Mouse (Mus musculus): ENCODE results near the gene Ift57. TPM values are rescaled to one million over a fixed set of nuclear protein-coding genes. Genes with fewer than 3 reads are reported as not detected.
A peak's percentile ranks its signal among the peaks of the same experiment; 100 is the strongest.

The Ift57 gene
- polyA plus RNA-seq, 1 experiment from 2014 or later, result 30.7 TPM

DNA sequence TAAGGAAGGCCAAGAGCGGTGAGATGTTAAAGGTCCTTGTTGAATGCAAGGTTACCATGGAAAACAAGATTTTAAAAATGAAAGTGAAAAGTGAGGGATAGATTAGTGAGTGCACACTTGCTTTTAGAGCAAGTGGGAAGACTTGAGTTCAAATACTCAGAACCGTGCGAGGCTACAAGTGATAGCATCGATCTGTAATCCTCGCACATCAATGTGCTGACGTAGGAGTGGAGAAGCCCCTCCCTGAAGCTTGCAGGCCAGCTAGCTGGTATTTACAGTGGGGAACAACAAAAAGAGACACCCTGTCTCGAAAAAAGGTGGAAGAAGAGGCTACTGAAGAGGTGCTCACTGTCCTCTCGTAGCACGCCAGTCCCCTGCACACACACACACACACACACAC is 94.6 kb downstream of the Ift57 start:
- Histone ChIP-seq H3K9ac (replicated peaks) (no peak overlapping the region), H3K4me2 (no peak overlapping the region), H3K4me3 (replicated peaks) (no peak overlapping the region), H3K9me3 (no peaks in the 10 kb centered on the region), H3K4me1 (replicated peaks) (peaks cover 4% of the 10 kb centered on the region; the same call in 1 of the 2 replicates), H3K27ac (no peak overlapping the region), H3K36me3 (no peaks in the 10 kb centered on the region), H3K27me3 (no peaks in the 10 kb centered on the region)
- 93% methylated on average over 9 of the region's 9 CpGs for WGBS
- ATAC-seq (ENCODE audit: insufficient number of reproducible peaks, insufficient read depth, low FRiP score, low TSS enrichment, low read depth), result no peak

DNA sequence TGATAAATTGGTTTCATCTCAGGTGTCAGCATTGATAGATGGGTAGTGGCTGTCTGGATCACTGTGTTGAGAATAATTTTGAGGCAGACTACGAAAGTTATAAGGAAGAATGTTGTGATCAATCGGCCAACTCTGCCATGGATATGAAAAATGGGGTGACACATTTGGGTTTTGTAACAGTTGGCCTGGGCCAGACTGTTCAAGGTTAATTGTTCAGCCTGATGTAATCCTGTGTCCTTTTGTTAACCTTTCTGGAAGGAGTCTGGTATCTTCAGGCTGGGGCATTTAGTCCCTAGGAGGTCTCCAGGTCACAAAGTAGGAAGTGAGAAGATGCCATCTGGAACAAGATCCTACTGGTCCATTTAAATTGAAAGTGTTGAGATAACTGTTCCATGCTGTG is 97.2 kb downstream of the Ift57 start:
- H3K9me3 ChIP-seq, result no peaks in the 10 kb centered on the region
- H3K27me3 ChIP-seq, result no peaks in the 10 kb centered on the region
- no peaks in the 10 kb centered on the region for H3K36me3 ChIP-seq
- H3K9ac ChIP-seq (replicated peaks), result no peak overlapping the region
- no peak overlapping the region for H3K27ac ChIP-seq
- no peak for ATAC-seq (ENCODE audit: insufficient number of reproducible peaks, insufficient read depth, low FRiP score, low TSS enrichment, low read depth)
- H3K4me3 ChIP-seq (replicated peaks), result no peak overlapping the region
- peaks cover 4% of the 10 kb centered on the region; the same call in 1 of the 2 replicates for H3K4me1 ChIP-seq (replicated peaks)
- 65% methylated on average over 2 of the region's 2 CpGs for WGBS
- no peak overlapping the region for H3K4me2 ChIP-seq

DNA sequence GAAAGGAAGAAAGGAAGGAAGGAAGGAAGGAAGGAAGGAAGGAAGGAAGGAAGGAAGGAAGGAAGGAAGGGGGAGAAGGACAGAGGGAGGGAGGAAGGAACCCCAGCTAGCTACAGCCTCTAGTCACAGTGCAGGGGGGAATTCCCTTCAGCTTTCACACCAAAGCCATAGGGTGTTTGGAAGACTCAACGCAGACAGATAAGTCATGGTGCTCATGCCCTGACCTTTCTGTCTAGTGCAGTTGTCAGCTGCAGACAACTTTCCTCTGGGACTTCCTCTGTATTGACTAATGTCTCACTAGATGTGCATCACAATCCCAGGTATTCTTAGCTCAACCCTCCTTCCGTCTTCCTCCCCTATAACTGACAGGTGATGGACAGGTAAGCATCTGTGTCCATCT is 97.9 kb downstream of the Ift57 start:
- Histone ChIP-seq H3K36me3 (no peaks in the 10 kb centered on the region), H3K4me1 (replicated peaks) (peaks cover 4% of the 10 kb centered on the region; the same call in 1 of the 2 replicates), H3K4me2 (no peak overlapping the region), H3K27me3 (no peaks in the 10 kb centered on the region), H3K4me3 (replicated peaks) (no peak overlapping the region), H3K27ac (no peak overlapping the region), H3K9ac (replicated peaks) (no peak overlapping the region), H3K9me3 (no peaks in the 10 kb centered on the region)
- no peak for ATAC-seq (ENCODE audit: insufficient number of reproducible peaks, insufficient read depth, low FRiP score, low TSS enrichment, low read depth)
- 92% methylated on average over 2 of the region's 2 CpGs for WGBS

DNA sequence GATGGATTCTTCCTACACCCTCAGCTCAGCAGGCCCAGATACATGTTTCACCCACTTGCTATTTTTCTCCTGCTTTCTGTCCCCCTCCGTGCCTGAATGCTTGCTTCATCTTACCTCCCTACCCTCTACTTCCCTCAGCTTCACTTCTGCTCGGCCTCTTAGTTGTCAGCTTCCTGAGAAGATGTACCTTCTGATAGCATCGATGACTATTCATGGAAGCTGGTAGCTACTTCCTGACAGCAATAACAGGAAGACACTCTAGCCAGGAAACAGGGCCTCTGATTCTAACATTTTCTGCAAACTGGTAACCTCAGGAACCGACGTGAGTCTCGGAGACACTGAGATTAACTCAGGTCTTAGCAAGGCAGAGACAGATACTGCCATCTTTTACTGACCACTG is 99.8 kb downstream of the Ift57 start:
- Histone ChIP-seq H3K36me3 (no peaks in the 10 kb centered on the region), H3K4me1 (replicated peaks) (peaks cover under 1% of the 10 kb centered on the region), H3K27me3 (no peaks in the 10 kb centered on the region; the same call in 1 of the 2 replicates), H3K27ac (no peak overlapping the region), H3K9ac (replicated peaks) (no peak overlapping the region), H3K9me3 (no peaks in the 10 kb centered on the region), H3K4me3 (replicated peaks) (no peak overlapping the region), H3K4me2 (no peak overlapping the region)
- 78% methylated on average over 6 of the region's 6 CpGs for WGBS
- ATAC-seq (ENCODE audit: insufficient number of reproducible peaks, insufficient read depth, low FRiP score, low TSS enrichment, low read depth), result no peak

DNA sequence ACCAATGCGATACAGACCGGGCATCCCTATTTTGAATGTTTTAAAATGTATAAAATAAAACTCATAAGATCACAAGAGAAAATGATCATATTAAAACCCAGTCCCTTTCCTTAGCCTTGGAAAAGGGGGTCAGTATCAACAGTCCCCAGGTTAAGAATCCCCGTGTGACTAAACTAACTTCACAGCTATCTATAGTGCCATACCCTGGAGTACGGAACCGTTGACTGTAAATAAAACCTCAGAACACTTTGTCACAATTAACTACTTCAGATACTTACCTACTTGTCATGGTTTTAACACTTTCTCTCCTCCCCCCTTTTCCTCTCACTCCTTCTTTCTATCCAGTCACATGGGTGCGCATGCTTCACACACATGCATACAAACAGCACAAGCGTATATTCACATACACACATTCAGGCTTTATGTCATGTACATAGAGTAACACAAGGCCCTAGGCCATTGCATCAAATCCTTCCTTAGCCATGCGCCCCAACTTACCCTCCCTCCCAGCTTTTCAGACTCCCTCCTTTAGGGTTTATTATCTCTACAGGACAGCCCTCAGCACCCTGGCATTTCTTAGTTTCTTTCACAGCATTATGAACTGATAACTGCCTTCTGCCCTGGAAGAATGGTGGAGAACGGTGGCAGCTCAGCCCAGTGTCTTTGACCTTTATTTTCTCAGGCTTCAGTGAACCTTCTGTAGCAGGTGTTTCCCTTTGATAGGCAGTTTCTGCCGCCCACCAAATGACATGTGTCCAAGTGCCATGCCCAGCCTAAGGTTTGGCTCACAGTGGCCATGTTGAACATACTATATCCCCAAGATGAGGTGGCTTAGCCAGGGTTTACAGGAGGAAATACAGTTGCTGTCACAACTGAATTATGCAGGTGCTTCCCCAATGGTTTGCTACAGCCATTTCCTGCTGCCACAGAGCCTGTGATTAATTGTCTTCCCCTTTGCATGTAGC is 100.8 kb downstream of the Ift57 start, which contains the start of gene Cd47:
Cd47 (plus strand) TSS at position 937 of the 965 bp plus-strand sequence.
- peaks cover 3% of the 10 kb centered on the region; the same call in 1 of the 2 replicates for H3K27me3 ChIP-seq
- no peaks in the 10 kb centered on the region for H3K9me3 ChIP-seq
- H3K9ac ChIP-seq (replicated peaks), result no peak within 1 kb of the TSS
- no peak for ATAC-seq (ENCODE audit: insufficient number of reproducible peaks, insufficient read depth, low FRiP score, low TSS enrichment, low read depth)
- 82% methylated on average over 10 of the region's 10 CpGs for WGBS
- H3K4me3 ChIP-seq (replicated peaks), result no peak within 1 kb of the TSS
- H3K36me3 ChIP-seq, result no peaks in the 10 kb centered on the region
- no peak within 1 kb of the TSS for H3K27ac ChIP-seq
- no peak within 1 kb of the TSS for H3K4me2 ChIP-seq
- H3K4me1 ChIP-seq (replicated peaks), result peaks cover 9% of the 10 kb centered on the region

DNA sequence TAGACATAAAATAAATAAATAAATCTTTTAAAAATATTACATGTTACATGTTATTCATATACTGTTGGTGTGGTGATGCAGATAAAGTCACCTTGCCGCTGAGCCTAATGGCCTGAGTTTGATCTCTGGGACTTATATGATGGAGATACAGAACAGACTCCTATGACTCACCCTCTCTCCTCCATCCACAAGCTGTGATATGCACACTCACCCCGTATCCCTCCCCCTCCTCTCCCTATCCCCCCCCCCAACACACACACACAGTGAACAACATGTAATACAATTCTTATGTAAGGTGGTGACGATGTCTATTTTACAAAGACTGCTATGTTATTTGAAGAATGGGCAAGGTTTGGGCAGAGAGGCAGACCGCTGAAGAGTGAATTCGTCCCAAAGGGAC is 102.0 kb downstream of the Ift57 start:
- Histone ChIP-seq H3K9me3 (no peaks in the 10 kb centered on the region), H3K4me1 (replicated peaks) (peaks cover 9% of the 10 kb centered on the region), H3K27me3 (peaks cover 3% of the 10 kb centered on the region; the same call in 1 of the 2 replicates), H3K4me2 (no peak overlapping the region), H3K36me3 (no peaks in the 10 kb centered on the region), H3K27ac (no peak overlapping the region), H3K4me3 (replicated peaks) (no peak overlapping the region), H3K9ac (replicated peaks) (no peak overlapping the region)
- WGBS, result 85% methylated on average over 5 of the region's 5 CpGs
- ATAC-seq (ENCODE audit: insufficient number of reproducible peaks, insufficient read depth, low FRiP score, low TSS enrichment, low read depth), result no peak

DNA sequence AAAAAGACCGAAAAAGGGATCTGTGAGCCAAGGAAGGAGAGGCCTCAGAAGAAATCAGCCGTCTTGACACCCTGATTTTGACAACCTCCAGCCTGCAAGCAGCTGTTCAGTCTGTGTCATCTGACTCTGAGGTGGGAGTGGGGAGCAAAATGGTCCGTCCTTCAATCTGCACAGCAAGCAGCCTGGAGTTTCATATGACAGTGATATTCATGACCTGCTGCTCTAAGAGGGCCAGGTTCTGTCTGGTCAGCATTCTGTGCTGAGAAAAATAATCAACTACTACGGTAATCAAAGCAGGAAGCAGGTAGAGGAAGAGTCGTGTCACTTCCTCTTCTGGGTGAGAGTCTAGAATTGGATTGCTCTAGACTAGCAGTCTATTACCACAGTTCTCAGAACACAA is 102.4 kb downstream of the Ift57 start:
- ATAC-seq (ENCODE audit: insufficient number of reproducible peaks, insufficient read depth, low FRiP score, low TSS enrichment, low read depth), result no peak; the same call in 1 of the 2 replicates
- H3K4me3 ChIP-seq (replicated peaks), result no peak overlapping the region
- WGBS, result 65% methylated on average over 5 of the region's 5 CpGs

DNA sequence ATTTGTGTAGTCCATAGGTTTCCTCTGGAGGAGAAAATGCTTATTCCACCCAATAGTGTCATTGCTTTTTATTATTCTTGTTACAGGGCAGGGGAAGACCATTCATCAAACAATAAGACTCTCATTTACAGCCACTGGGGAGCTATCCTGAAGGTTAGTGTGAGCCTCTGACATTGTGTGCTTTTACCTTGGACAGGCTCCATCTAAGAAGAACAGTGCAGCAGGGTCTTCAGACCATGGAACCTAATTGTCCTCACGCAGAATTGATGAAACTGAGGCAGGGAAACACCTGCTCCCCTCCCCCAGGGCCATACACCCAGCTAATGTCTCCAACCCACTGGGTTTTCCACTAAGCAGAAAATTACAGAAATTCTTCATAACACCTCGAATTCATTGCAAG is 104.0 kb downstream of the Ift57 start:
- Histone ChIP-seq H3K9me3 (no peaks in the 10 kb centered on the region), H3K9ac (replicated peaks) (no peak overlapping the region), H3K36me3 (no peaks in the 10 kb centered on the region), H3K4me3 (replicated peaks) (no peak overlapping the region), H3K4me1 (replicated peaks) (peaks cover 9% of the 10 kb centered on the region), H3K27ac (no peak overlapping the region), H3K4me2 (no peak overlapping the region), H3K27me3 (peaks cover 3% of the 10 kb centered on the region; the same call in 1 of the 2 replicates)
- ATAC-seq (ENCODE audit: insufficient number of reproducible peaks, insufficient read depth, low FRiP score, low TSS enrichment, low read depth), result no peak
- 70% methylated on average over 2 of the region's 2 CpGs for WGBS

More for the DNA sequence above, 102.4 kb downstream of the Ift57 start:
- peaks cover 3% of the 10 kb centered on the region; the same call in 1 of the 2 replicates for H3K27me3 ChIP-seq
- no peak overlapping the region for H3K9ac ChIP-seq (replicated peaks)
- H3K36me3 ChIP-seq, result no peaks in the 10 kb centered on the region
- no peak overlapping the region for H3K4me2 ChIP-seq
- no peaks in the 10 kb centered on the region for H3K9me3 ChIP-seq
- peaks cover 9% of the 10 kb centered on the region for H3K4me1 ChIP-seq (replicated peaks)
- no peak overlapping the region for H3K27ac ChIP-seq

DNA sequence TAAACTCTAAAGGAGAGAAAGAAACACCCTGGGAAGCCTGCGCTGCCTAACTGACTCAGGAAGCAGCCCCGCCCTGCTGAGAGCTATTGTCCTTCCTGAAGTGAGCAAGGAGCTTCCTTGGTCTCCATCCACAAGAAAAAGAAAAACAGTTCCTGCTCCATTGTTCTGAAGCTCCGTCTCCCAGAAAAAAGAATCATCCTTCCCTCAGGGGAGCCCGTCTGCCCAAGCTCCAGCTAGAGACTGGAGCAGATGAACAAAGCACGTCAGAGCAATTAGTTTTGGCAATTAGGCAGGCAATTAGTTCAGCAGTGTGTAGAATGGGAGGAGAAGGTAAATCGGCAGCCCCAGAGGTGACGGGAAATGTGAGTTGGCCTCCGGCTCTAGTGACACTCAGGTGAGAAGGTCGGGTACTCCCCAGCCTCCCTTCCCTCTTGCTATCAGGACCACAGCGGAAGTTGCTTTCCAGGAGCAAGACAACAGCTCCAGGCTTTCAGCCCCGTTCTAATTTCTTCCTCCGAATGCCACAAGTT is 105.0 kb downstream of the Ift57 start:
- H3K27ac ChIP-seq, result no peak overlapping the region; the same call in 1 of the 2 replicates
- no peak for ATAC-seq (ENCODE audit: insufficient number of reproducible peaks, insufficient read depth, low FRiP score, low TSS enrichment, low read depth)
- peaks cover 3% of the 10 kb centered on the region; the same call in 1 of the 2 replicates for H3K27me3 ChIP-seq
- 5% methylated on average over 12 of the region's 12 CpGs for WGBS
- peaks cover 9% of the 10 kb centered on the region for H3K4me1 ChIP-seq (replicated peaks)
- H3K4me2 ChIP-seq, result peak overlapping the region; percentile 55
- peak overlapping the region; percentile 9; the same call in 1 of the 2 replicates for H3K9ac ChIP-seq (replicated peaks)
- peak overlapping the region; percentile 26 for H3K4me3 ChIP-seq (replicated peaks)
- H3K9me3 ChIP-seq, result no peaks in the 10 kb centered on the region
- no peaks in the 10 kb centered on the region for H3K36me3 ChIP-seq

DNA sequence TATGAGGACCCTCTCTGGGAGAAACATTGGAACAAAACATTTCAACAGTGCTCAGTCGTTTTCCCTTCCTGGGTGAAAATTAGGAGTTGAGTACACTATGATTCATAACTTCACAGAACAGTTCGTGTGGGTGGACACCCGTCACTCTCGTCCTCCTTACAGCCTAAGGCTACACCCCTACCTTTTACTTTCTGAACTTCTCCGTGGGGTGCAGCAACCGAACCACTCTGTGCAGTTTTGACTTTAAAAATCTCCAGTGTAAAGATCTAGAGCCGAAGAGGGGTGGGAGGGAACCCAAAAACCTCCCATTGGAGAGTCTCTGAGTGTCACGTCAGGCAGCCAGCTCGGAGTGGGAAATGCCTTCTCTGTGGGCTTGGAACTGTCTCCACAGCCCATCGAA is 107.9 kb downstream of the Ift57 start:
- Histone ChIP-seq H3K27me3 (peaks cover 3% of the 10 kb centered on the region; the same call in 1 of the 2 replicates), H3K4me3 (replicated peaks) (no peak overlapping the region), H3K4me2 (no peak overlapping the region), H3K9ac (replicated peaks) (no peak overlapping the region), H3K36me3 (no peaks in the 10 kb centered on the region), H3K27ac (no peak overlapping the region), H3K4me1 (replicated peaks) (peaks cover 9% of the 10 kb centered on the region), H3K9me3 (no peaks in the 10 kb centered on the region)
- no peak for ATAC-seq (ENCODE audit: insufficient number of reproducible peaks, insufficient read depth, low FRiP score, low TSS enrichment, low read depth)
- WGBS, result 75% methylated on average over 10 of the region's 10 CpGs

DNA sequence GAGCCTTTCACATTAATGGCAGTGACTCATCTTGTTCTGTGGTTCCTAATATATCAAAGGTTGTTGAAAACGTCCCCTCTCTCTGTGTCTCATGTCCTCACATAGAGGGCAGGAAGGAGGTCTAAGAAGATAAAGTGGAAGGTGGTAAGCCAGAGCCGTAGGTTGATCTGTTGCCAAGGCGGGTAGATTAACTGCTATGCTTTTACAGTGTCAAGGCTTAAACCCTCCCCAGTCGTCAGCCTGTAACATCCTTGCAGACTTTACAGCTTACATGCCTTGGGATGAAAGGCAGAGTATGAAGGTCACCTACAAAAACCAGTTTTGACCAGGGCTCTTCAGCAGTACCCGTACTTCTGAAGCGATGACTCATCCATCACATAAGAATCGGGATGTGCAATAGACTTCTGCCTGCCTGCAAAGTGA is 108.4 kb downstream of the Ift57 start:
- no peak for ATAC-seq (ENCODE audit: insufficient number of reproducible peaks, insufficient read depth, low FRiP score, low TSS enrichment, low read depth)
- peaks cover 3% of the 10 kb centered on the region; the same call in 1 of the 2 replicates for H3K27me3 ChIP-seq
- peaks cover 9% of the 10 kb centered on the region for H3K4me1 ChIP-seq (replicated peaks)
- no peak overlapping the region for H3K4me2 ChIP-seq
- no peak overlapping the region for H3K4me3 ChIP-seq (replicated peaks)
- WGBS, result 75% methylated on average over 7 of the region's 7 CpGs
- H3K9ac ChIP-seq (replicated peaks), result no peak overlapping the region
- H3K9me3 ChIP-seq, result no peaks in the 10 kb centered on the region
- H3K27ac ChIP-seq, result no peak overlapping the region
- H3K36me3 ChIP-seq, result no peaks in the 10 kb centered on the region
